Mouse (Mus musculus): ENCODE data around the gene Tspan12.
"Not testable (repeated sequence)": the region's sequence is repeated elsewhere in the genome, so short reads cannot be mapped to it uniquely, and the experiment has no call there.

Gene Tspan12

GRCm38 (mm10) chr6:21852344-21852785 is at the start of gene Tspan12:
Gene Tspan12 (minus strand): TSS chr6:21852515.
- in situ Hi-C loops (cut with MboI) = no loop called here

GRCm38 (mm10) chr6:21894451-21894850 is 42.1 kb upstream of the Tspan12 start:
- in situ Hi-C loops (cut with MboI) = no loop called here

GRCm38 (mm10) chr6:21889101-21889500 is 36.8 kb upstream of the Tspan12 start:
- in situ Hi-C loops (cut with MboI) = no loop called here

DNA sequence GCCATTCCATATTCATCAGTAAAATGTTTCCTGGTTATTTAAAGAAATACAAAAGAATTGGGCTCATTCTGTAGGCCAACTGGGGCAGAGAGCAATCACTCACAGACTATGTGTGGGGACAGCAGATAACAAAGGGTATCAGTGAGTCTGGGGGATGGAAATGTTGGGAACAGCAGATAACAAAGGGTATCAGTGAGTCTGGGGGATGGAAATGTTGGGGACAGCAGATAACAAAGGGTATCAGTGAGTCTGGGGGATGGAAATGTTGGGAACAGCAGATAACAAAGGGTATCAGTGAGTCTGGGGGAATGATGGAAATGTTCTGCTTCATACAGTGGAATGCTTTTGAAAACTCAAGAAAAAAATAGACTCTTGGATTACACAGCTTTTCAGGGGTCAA is 35.7 kb upstream of the Tspan12 start:
- in situ Hi-C loops (cut with MboI) = not testable (repeated sequence)

DNA sequence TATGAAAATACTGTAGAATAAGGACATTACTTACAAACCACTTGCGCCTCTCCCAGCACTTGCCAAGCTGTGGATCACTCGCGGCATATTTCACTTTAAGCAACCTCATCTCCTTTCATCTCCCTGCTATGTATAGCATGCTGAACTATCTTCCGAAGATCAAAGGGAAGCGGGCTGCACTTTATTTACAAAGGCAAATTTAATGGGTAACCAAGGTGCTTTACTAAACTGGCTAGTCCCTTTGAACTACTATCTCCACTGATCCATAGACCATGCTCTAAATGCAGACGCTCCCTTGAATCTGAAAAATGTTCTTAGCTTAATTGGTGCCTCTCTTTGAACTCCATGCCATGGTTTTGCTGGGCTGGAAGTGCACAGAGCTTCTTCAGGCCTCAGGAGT is 27.2 kb upstream of the Tspan12 start:
- in situ Hi-C loops (cut with MboI) = no loop called here

- in situ Hi-C loops (cut with MboI) = no loop called here
Measured at GRCm38 (mm10) chr6:21867310-21867709, 15.0 kb upstream of the Tspan12 start.

DNA sequence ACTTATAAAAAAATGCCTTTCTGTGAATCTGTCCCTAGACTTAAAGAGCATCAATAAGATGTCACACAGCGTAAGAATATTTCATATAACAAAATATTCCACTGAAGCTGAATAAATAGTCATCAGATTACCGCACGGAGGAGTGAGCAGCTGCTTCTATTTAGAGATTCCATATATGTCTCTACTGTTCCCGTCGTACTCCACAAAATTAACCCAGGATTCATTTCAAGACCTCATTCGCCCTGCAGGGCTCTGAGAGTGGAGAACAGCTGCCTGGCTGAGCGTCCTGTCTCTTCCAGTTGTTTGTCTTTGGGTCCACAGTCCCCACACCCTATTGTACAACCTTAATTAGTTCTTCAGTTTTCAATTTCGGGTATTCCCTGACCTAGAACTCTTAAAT is 11.9 kb upstream of the Tspan12 start:
- in situ Hi-C loops (cut with MboI) = no loop called here

GRCm38 (mm10) chr6:21863561-21863960 is 11.2 kb upstream of the Tspan12 start:
- in situ Hi-C loops (cut with MboI) = no loop called here

- in situ Hi-C loops (cut with MboI) = no loop called here
Measured at GRCm38 (mm10) chr6:21861316-21861715, 9.0 kb upstream of the Tspan12 start.

- in situ Hi-C loops (cut with MboI) = no loop called here
Measured at GRCm38 (mm10) chr6:21857843-21858242, 5.5 kb upstream of the Tspan12 start.

DNA sequence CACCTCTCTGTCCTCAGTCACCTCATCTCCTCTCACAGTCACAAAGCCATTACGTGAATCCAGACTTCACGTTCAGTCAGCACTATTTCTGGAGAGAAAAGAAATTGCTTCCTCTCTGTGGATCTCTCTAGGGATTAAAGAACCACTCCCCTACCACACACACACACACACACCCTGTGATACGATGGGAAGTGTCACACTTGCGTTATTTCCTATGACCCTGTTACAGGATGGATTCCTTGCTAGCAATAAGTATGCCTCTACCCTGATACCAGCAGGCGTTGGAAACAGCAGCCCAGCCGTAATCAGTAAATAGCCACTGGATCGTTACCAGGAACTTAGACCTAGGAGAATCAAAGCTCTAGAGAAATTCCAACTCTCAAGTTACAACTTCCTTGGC is 3.6 kb upstream of the Tspan12 start:
- in situ Hi-C loops (cut with MboI) = no loop called here

DNA sequence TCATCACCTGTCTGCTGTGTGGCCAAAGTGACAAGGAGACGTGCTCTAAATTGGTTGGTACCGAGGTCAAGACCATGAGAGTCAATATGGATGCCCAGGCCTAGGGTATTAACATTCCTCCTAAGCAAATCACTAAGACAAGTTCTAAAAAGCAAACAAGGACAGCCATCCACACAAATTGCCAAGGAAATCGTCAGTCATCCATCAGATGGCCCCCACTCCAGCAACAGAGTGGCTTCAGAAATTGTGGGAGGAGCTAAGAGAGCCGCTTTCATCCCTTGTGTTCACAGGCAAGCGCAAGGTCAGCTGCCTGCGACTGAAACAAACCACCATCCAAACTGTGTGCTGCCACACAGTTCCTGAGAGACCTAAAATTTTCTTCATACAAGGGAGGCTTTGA is 1.0 kb upstream of the Tspan12 start:
- in situ Hi-C loops (cut with MboI) = no loop called here

DNA sequence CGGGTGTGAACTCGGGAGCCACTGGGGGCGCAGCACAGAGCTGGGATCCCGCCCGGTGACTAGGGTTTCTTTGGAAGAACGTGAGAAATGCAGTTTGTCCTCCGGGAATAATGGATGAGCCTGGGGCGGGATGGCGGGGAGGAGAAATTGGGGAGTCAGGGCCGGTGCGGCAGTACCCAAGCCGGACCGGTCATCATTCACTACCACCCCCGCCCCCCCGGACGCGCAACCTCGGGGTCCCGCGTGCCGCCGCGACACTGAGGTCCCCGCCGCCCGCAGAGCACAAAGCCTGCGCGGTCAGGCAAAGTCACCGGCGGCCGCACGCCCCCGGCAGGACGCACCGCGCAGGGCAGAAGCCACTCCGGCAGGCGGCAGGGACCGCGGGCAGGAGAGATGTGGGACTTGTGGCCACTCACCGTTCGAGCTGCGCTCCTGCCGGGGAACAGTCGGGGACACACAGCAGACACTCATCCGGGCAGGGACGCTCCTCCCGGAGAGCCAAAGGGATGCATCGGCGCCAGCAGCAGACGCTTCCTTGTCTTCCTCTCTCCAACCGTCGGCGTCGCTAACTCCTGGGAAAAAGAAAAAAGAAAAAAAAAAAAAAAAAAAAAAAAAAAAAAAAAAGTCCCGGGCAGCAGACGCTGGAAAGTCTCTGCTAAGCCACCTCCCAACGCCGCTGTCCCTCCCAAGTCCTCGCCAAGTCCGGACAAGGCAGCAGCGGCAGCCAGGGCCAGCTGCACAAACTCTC is 545 bp downstream of the Tspan12 start:
- in situ Hi-C loops (cut with MboI) = no loop called here

- in situ Hi-C loops (cut with MboI) = no loop called here
Measured at GRCm38 (mm10) chr6:21851346-21851595, 1.0 kb downstream of the Tspan12 start.

GRCm38 (mm10) chr6:21850526-21851345 is 1.6 kb downstream of the Tspan12 start:
- in situ Hi-C loops (cut with MboI) = no loop called here

DNA sequence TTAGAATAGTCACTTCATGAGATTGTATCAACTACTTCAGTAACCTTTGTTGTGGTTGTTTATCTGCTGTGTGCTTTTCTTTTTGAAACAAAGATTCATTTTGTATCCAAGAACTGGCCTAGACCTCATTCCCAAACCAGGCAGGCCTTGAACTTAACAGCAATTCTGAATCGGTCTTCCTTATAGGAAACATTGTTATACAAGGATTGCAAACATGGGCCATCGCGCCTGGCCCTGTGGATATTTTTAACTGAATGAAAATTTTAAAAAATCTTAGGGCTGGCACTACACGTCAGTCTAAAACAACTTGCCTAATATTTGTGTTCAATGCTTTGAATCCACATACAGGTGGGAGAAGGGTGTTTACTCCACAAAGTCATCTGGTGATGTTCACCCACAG is 3.5 kb downstream of the Tspan12 start:
- in situ Hi-C loops (cut with MboI) = no loop called here

DNA sequence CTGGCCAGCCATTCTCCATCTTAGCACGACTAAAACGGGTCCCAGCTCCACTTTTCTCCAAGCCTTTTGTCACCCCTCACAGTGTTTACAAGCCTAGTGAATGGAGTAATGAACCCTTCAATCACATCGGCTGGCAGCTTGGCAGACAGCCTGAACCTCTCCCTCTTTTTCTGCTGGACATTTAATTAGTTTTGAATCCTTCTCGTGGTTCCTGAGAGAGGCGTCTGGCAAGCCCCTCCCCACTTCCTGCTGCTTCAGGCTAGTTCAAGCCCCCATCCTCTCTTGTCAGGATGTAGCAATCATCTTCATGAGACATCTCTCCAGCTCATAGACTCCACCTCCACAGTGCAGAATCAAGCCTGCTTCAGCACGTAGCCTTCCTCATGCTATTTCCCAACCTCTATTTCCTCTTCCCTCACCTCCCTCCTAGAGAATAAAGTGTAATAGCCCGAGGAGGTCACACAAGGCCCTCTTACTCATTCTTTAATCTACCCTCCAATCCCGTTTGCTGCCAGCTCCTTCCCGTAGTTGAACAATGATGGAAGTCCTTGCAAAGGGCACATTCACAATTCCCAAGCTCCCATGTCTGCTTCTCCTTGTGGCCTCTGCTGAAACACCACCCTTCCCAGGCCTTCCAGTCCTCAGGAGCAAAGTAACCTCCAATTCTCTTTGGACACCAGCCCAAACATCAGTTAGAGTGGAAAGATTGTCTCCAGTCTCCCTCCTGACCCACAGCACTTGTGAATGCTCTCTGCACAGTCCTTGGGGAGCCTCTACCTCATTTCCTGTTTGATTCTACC is 12.1 kb downstream of the Tspan12 start:
- in situ Hi-C loops (cut with MboI) = no loop called here

DNA sequence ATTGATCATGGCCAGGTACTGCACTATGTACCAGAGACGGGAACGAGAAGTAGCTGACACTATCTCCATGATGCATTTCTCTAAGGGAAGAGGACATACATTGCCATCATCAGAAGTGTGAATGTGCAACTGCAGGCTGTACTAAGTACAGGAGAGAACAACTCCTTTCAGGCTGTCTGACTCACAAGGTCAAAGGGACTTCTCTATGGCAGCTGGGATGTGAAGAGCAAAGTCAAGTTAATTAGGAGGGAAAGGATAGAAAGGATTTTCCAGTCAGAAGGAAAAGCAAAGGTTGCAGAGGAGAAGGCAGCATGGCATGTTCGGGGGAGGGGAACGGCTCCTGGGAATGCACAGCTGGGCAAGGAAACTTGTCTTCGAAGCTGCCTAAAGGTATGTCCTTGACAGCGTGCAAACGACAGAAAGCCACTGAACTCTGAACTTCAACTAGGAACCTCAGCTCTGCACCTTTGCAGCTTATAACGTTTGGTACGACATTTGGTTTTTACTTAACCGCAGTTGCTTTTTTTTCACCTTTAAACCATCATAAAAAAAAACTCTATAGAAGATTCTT is 13.0 kb downstream of the Tspan12 start:
- in situ Hi-C loops (cut with MboI) = no loop called here

DNA sequence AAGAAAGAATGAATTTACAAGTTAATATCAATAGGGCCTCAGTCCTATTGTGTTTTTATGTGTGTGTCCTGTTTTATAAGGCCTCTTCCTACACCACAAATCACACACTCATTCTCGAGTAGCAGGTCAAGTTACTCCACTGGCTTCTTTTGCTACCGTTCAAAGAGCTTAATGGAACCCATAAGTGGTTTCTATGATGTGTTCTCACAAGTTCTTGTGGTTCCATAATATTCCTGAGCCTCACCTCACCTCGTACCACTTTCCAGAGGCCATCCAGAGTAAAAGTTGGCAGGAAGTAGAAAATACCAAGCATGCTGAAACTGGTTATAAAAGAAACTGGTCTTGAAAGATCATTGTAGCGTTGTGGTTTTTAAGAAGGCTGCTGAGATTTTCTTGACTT is 18.8 kb downstream of the Tspan12 start:
- in situ Hi-C loops (cut with MboI) = no loop called here

GRCm38 (mm10) chr6:21831871-21832270 is 20.4 kb downstream of the Tspan12 start:
- in situ Hi-C loops (cut with MboI) = no loop called here

- in situ Hi-C loops (cut with MboI) = no loop called here
Measured at GRCm38 (mm10) chr6:21830931-21831330, 21.4 kb downstream of the Tspan12 start.

DNA sequence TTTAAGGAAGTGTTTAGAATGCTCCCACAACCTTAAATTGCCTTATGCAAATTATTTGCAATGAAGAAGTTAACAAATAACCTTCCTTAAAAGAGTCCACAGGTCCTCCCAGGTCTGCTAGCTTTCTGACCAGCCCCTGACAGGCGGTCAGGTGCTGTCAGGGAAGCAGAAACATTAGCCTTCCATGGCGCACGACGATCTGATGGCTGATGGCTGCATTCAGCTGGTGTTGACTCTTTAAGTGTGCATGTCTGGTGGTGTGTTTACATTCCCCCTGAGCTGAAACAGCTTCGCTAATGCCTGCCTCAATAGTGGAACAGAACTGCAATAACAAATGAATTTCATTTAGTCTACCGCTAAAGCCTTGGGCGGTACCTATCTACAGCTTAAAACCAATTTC is 22.4 kb downstream of the Tspan12 start:
- in situ Hi-C loops (cut with MboI) = no loop called here
